Mouse (Mus musculus): ENCODE results near the gene Phf1.
"Not testable (repeated sequence)": the region's sequence is repeated elsewhere in the genome, so short reads cannot be mapped to it uniquely, and the experiment has no call there.

GRCm38 (mm10) chr17:26919516-26919915, 13.3 kb upstream of the Phf1 start:
- TF ChIP-seq POLR2A (IDR thresholded peaks at IDR 0.05; ENCODE audit: low read depth, low read length); CTCF (conservative IDR thresholded peaks at IDR 0.05; ENCODE audit: insufficient read depth, insufficient read length, low read depth, low read length): not testable (repeated sequence)

Data from kidney, adult 2 months (tissue).